Mouse (Mus musculus) testis, adult 2 months (tissue): ENCODE measurements around the gene Nat14.

Experiments
- CTCF ChIP-seq: fragments of 200-500 bp; IDR thresholded peaks from 2 replicates; pipeline ENCODE4 v1.5.1; 2012; ENCODE audit warnings: low read depth, mild to moderate bottlenecking, inconsistent platforms, low read length, moderate library complexity; ENCODE audit not compliant: control insufficient read depth, insufficient read depth, insufficient replicate concordance
- POLR2A ChIP-seq: fragments of 200-500 bp; IDR thresholded peaks from 2 replicates; pipeline ENCODE4 v1.6.1; 2012; ENCODE audit warnings: low read depth, mild to moderate bottlenecking, inconsistent platforms, low read length, moderate library complexity; ENCODE audit not compliant: control insufficient read depth

- TF ChIP-seq CTCF: no peak
- no peak for TF ChIP-seq POLR2A
These were observed 12.5 kb downstream of the Nat14 start for GRCm38 (mm10) chr7:4934160-4934914.
